Mouse (Mus musculus): ENCODE measurements around the gene Rsph1.

Gene Rsph1

GRCm38 (mm10) chr17:31303401-31303800 lies 26.2 kb upstream of the Rsph1 start:
- DNase-seq (ENCODE audit: low spot score in 2 of 2), result no peak

DNA sequence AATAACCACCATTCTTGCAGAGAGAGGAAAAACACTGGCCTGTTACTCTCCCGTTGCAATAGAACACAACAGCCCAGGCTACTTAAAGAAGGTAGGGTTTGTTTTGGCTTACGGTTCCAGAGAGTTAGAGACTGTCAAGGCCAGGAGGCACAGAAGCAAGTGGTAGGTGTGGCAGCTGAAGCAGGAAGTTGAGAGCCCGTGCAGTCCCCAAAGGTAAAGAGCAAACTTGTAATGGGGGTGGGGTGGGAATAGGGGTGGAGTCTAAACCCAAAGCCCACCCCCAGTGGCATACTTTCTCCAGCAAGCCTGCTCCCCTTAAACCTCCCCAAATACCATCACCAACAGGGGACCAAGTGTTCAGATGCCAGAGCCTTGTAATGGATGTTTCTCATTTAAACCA lies 23.6 kb upstream of the Rsph1 start:
- no peak for DNase-seq (ENCODE audit: low spot score in 2 of 2)

GRCm38 (mm10) chr17:31299981-31300380 lies 22.8 kb upstream of the Rsph1 start:
- DNase-seq (ENCODE audit: low spot score in 2 of 2), result no peak

DNA sequence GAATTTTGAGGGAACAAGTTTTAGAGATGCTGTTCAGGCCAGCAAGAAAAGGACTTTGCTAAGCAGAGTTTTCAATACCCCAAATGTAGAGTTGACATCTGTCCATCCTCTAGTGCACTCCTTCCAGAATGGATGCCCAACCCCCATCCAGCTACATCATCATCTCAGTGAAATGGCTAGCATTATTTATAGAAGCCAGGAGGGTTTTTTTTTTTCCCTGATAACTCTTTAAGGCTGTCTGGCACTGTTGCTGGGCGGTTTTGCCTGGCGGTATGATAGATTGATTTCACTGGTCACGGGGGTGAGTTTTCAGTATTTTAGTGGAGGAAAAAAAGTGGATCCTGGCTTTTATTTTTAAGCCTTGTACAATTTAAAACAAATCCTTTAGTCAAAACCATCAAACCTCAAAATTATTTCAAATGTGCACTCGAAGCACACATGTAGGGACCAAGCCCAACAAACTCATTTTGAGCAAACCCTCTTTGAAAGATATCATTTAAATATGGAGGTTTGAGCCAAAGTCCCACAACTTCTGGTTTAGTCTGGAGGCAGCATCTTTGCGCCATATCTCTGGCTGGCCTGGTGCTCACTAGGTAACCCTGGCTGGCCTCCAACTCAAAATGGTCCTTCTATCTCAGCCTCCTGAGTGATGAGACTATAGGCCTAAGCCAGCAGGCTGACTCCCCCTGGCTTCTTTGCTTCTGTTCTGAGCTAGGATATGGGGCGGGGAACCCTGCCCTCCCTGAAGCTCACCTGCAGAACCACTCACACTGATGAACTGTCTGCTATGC lies 21.4 kb upstream of the Rsph1 start:
- DNase-seq (ENCODE audit: low spot score in 2 of 2), result no peak

- no peak for DNase-seq (ENCODE audit: low spot score in 2 of 2)
These were observed 20.3 kb upstream of the Rsph1 start for GRCm38 (mm10) chr17:31297521-31297939.

- DNase-seq (ENCODE audit: low spot score in 2 of 2), result peak; percentile 59 to 72
These were observed 19.0 kb upstream of the Rsph1 start for GRCm38 (mm10) chr17:31295892-31296781.

- DNase-seq (ENCODE audit: low spot score in 2 of 2), result peak; percentile 48 to 73
These were observed 18.2 kb upstream of the Rsph1 start for GRCm38 (mm10) chr17:31295215-31295891.

GRCm38 (mm10) chr17:31294363-31295214 lies 17.4 kb upstream of the Rsph1 start:
- peak in 1 of 2 experiments; percentile 49 for DNase-seq (ENCODE audit: low spot score in 2 of 2)

DNA sequence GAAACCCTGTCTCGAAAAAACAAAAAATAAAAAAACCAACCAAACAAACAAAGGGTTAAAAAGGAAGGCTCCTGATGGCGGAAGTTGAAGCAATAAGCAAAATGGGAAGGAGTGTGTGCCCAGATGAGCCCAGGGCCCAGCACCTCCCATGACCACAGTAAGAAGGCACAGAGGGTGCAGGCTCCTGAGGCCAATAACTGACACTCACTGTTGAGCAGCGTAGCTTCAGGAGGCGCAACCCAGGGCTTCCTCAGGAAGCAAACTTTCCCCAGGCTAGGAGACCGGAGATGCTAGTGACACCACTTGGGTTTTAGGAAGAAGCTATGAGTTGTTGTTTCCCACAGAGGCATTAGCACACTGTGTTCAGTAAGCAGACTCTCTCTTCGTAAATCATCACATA lies 13.7 kb upstream of the Rsph1 start:
- DNase-seq (ENCODE audit: low spot score in 2 of 2), result no peak

- no peak for DNase-seq (ENCODE audit: low spot score in 2 of 2)
These were observed 13.1 kb upstream of the Rsph1 start for GRCm38 (mm10) chr17:31290311-31290710.

DNA sequence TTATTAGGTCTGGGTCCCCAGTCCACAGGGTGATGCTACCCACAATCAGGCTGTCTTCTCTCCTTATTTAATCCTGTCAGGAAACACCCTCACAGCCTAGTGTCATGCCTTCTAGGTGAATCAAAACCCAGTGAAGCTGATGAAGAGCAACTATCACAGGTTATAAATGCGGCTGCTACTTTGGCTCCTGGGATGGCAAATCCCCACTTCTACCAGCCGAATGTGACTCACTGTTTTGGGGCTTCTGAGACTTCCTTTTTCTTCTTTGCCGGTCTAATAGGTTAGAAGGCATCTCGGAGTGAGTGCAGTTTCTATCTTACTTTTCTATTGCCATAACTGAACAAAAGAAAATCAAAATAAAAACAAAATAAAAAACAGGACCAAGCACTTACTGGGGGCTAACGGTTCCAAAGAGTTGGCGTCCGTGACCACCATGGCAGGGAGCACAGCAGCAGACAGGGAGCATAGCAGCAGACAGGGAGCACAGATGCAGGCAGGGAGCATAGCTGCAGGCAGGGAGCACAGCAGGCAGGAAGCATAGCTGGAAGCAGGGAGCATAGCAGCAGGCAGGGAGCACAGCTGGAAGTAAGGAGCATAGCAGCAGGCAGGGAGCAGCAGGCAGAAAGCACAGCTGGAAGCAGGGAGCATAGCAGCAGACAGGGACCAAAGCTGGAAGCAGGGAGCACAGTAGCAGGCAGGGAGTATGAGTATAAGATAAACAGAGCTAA lies 12.0 kb upstream of the Rsph1 start:
- no peak for DNase-seq (ENCODE audit: low spot score in 2 of 2)

DNA sequence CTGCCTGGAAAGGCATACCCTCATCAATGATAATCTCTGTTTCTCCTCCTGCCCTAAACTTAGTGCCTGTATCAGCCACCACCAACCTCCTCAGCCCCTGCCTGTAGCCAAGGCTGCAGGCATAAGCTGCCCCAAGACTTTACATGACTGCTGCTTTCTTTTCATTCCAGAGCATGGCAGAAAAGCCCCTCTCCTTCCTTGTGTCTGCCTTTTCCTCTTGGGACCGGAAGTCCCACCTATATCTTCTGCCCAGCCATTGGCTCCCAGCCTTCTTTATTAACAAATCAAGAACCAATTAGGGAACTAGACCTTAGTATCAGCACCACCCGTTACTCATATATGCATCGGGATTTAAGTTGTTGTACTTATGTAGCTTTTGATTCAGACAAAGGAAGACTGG lies 10.0 kb upstream of the Rsph1 start:
- DNase-seq (ENCODE audit: low spot score in 2 of 2), result no peak

DNA sequence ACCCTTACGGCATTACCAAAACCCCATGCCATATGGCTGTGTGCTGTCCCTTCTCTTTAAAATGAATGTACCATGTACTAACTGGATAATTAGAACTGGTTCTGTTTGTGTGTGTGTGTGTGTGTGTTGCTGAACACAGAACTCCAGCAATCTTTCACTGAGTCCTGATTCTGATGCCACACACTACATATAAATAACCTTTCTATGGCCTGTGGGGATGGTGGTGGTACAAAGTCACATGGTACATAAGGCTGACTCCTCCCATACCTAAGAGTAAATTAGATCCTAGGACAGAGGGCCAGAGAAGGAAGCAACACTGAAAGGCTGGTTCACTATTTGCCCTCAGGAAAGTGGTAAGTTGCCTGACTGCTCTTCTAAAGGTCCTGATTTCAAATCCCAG lies 9.3 kb upstream of the Rsph1 start, which contains the start of gene Slc37a1:
Gene Slc37a1 (plus strand): TSS at position 301 of the 400 bp plus-strand sequence.
- DNase-seq (ENCODE audit: low spot score in 2 of 2), result no peak

DNA sequence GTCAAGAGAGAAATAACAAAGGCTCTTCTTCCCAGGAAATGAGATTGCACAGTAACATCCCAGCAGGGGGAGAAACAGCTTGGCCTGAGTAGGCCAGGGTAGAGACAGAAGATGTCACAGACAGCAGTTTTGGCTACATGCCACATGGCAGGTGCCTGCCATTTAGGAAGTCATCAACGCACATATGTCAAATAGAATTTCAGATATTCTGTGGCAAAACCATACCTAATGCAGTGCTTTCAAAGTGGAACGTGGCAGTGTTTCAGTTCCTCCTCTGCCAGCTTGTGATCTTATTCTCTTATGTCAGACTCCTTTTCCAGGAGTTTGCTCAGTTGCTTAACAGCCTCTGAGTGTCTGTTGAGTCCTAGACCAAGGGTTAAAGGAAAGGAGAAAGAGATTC lies 8.7 kb upstream of the Rsph1 start:
- no peak for DNase-seq (ENCODE audit: low spot score in 2 of 2)

DNA sequence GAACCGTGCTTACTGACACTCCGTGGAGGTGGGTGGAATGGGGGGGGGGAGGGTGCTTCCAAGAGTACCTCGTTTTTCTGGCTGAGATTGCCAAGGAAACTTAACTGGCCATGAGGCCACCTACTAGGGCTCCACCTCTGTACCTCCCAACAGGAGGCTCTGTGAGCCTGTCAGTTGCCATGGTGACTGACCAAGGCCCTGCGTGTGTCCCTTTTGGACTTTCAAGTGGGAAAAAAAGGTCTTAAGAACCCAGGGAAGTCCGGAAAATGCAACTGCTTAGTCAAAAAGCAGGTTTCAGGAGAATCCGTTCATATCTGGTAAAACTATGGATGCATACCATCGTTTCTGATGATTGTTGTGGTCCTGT lies 5.5 kb upstream of the Rsph1 start:
- DNase-seq (ENCODE audit: low spot score in 2 of 2), result no peak

- DNase-seq (ENCODE audit: low spot score in 2 of 2), result no peak
These were observed 4.9 kb upstream of the Rsph1 start for GRCm38 (mm10) chr17:31281830-31282686.

DNA sequence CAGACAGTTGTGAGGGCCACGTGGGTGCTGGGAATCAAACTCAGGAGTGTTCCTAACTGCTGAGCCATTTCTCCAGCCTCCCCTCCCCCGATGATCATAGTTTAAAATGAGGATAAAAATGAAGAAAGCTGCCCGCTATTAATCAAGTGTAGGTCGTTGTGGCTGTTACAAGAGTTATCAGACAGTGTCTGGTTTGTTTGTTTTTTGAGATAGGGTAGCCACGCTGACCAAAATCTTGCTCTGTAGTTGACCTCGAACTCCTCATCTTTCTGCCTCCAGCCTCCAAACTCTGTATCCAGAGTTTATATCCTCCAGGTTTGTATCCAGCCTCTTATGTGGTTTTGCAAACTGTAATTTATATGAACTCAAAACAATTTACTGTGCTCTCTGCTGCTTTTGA lies 3.1 kb upstream of the Rsph1 start:
- DNase-seq (ENCODE audit: low spot score in 2 of 2), result no peak

GRCm38 (mm10) chr17:31279541-31279940 lies 2.4 kb upstream of the Rsph1 start:
- DNase-seq (ENCODE audit: low spot score in 2 of 2), result no peak

DNA sequence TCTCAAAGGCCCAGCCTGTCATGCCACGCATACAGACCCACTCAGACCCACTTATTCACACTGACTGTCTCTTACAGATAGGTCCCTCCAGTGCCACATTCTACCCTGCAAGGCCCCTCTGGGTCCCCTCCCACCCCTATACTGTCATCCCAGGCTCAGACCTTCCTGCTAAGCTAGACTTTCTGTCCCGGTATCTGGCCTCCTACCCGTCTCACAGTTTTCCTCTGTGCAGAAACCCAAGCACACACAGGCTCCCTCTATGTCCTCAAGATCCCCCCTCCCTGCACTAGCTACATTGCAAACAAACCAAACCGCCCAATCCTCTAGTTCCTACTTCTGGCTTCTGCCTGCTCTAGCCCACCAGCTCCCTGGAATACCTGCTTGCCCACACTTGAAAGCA lies 748 bp upstream of the Rsph1 start:
- no peak for DNase-seq (ENCODE audit: low spot score in 2 of 2)
